Mouse (Mus musculus): ENCODE data around the gene Far2. TPM values are rescaled to one million over a fixed set of nuclear protein-coding genes. Genes with fewer than 3 reads are reported as not detected.
A peak's percentile ranks its signal among the peaks of the same experiment; 100 is the strongest.

The Far2 gene
- total RNA-seq, 2 experiments from 2014 or later = 3.3 to 4.6 TPM

- peak; percentile 50 for ATAC-seq (ENCODE audit: poor library complexity, severe bottlenecking)
These were observed 167.7 kb downstream of the Far2 start for GRCm38 (mm10) chr6:148214765-148215164.

- ATAC-seq (ENCODE audit: poor library complexity, severe bottlenecking) = no peak
These were observed 169.7 kb downstream of the Far2 start for GRCm38 (mm10) chr6:148216752-148217151.

- no peak for ATAC-seq (ENCODE audit: poor library complexity, severe bottlenecking)
These were observed 171.4 kb downstream of the Far2 start for GRCm38 (mm10) chr6:148218235-148219076.

GRCm38 (mm10) chr6:148222686-148223085, 175.6 kb downstream of the Far2 start:
- no peak for ATAC-seq (ENCODE audit: poor library complexity, severe bottlenecking)

DNA sequence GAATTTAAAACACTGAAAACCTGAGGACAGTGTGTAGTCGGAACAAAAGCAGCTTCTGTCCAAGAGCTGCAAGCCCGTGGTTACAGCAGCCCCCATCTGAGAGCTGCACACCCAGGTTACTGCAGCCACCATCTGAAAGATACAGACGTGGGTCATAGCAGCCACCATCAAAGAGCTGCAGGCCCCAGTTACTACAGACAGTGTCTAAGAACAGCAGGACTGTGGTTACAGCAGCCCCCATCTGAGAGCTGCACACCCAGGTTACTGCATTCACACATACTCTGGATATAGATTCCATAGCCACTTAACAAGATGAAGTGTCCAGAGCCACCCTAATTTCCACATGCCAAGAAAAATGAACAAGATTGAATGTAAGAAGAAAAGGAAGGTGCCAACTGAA, 180.5 kb downstream of the Far2 start:
- ATAC-seq (ENCODE audit: poor library complexity, severe bottlenecking) = no peak

Other genes with a start within 250 kb of the Far2 start
- gene Ergic2, start 165.1 kb downstream of the Far2 start, total RNA-seq (2015) = 81.0 and 93.1 TPM in 2 replicates
- gene Ergic2, start 165.1 kb downstream of the Far2 start, total RNA-seq (2017) = 108 and 134 TPM in 2 replicates

Measured in megakaryocyte, adult 5-6 weeks (primary cell).